Mouse (Mus musculus) spleen, adult 2 months (tissue): ENCODE results near the gene Aox1. TPM values are rescaled to one million over a fixed set of nuclear protein-coding genes. Genes with fewer than 3 reads are reported as not detected.

Experiments
- DNase-seq, 2 experiments: peaks; one replicate each; pipeline versions ENCODE4 v3.0.0 to v3.0.0-alpha.2; 2012 to 2021; ENCODE audit warnings: low spot score in 2 of 2, low read depth in 1 of 2
- H3K27ac ChIP-seq: fragments of 200-500 bp; 2 replicates; pipeline ENCODE4 v1.5.1; 2012; ENCODE audit warnings: low read length, inconsistent platforms; ENCODE audit not compliant: insufficient read depth
- H3K27me3 ChIP-seq: fragments of 200-500 bp; 2 replicates; pipeline ENCODE4 v1.6.1; 2012; ENCODE audit warnings: mild to moderate bottlenecking, moderate library complexity, low read length, inconsistent platforms; ENCODE audit not compliant: control insufficient read depth, insufficient read depth
- H3K36me3 ChIP-seq: fragments of 200-500 bp; 2 replicates; pipeline ENCODE4 v1.6.1; 2012; ENCODE audit warnings: mild to moderate bottlenecking, low read length, inconsistent platforms; ENCODE audit not compliant: control insufficient read depth, insufficient read depth
- H3K4me1 ChIP-seq: fragments of 200-500 bp; 2 replicates; pipeline ENCODE4 v1.6.1; 2011; ENCODE audit warnings: inconsistent platforms; ENCODE audit not compliant: control insufficient read depth, insufficient read depth, insufficient read length
- H3K4me3 ChIP-seq: fragments of 200-500 bp; 2 replicates; pipeline ENCODE4 v1.5.1; 2011; ENCODE audit warnings: mild to moderate bottlenecking, inconsistent platforms; ENCODE audit not compliant: insufficient read depth, insufficient read length; ENCODE audit errors: extremely low read depth
- CTCF ChIP-seq: fragments of 200-500 bp; IDR thresholded peaks from 2 replicates; pipeline ENCODE4 v1.5.1; 2011; ENCODE audit warnings: mild to moderate bottlenecking, inconsistent platforms; ENCODE audit not compliant: insufficient read depth, insufficient read length, insufficient replicate concordance; ENCODE audit errors: extremely low read depth
- POLR2A ChIP-seq: fragments of 200-500 bp; IDR thresholded peaks from 2 replicates; pipeline ENCODE4 v1.6.1; 2011; ENCODE audit warnings: low read depth, low read length, inconsistent platforms
- WGBS: fragments of 180-500 bp; shearing (Covaris S2); methylation state at CpG from one replicate; pipeline ENCODE4 v1.1.7; 2018; 5-methylcytosine and 5-hydroxymethylcytosine counted together
- polyA plus RNA-seq: library from polyadenylated mRNA; depleted of rRNA; stranded (reverse); fragments of >200 nt; gene quantifications from 2 replicates; pipeline ENCODE4 v1.2.3, GENCODE M21; 2012

Gene Aox1
- polyA plus RNA-seq, 1 experiment: 0.57 TPM

- no peak overlapping the region for H3K27ac ChIP-seq
- no peak for TF ChIP-seq POLR2A
- TF ChIP-seq CTCF: no peak
- H3K4me3 ChIP-seq: no peak overlapping the region
- DNase-seq: no peak
- no peaks in the 10 kb centered on the region for H3K27me3 ChIP-seq
- no peaks in the 10 kb centered on the region for H3K36me3 ChIP-seq
- WGBS: 79% methylated on average over 6 of the region's 6 CpGs
- H3K4me1 ChIP-seq: no peaks in the 10 kb centered on the region
Measured at GRCm38 (mm10) chr1:58114021-58114560, 84.4 kb downstream of the Aox1 start.

GRCm38 (mm10) chr1:58114666-58115375 is 85.1 kb downstream of the Aox1 start:
- Histone ChIP-seq H3K36me3 (no peaks in the 10 kb centered on the region), H3K4me3 (no peak overlapping the region), H3K27me3 (no peaks in the 10 kb centered on the region), H3K4me1 (no peaks in the 10 kb centered on the region), H3K27ac (no peak overlapping the region)
- TF ChIP-seq CTCF (no peak), POLR2A (no peak)
- whole genome bisulfite sequencing: 63% methylated on average over 12 of the region's 12 CpGs
- DNase-seq: no peak

GRCm38 (mm10) chr1:58118231-58118630 is 88.5 kb downstream of the Aox1 start:
- no peaks in the 10 kb centered on the region for H3K4me1 ChIP-seq
- no peaks in the 10 kb centered on the region for H3K36me3 ChIP-seq
- WGBS: 80% methylated on average over 3 of the region's 3 CpGs
- no peak overlapping the region for H3K4me3 ChIP-seq
- H3K27ac ChIP-seq: no peak overlapping the region
- TF ChIP-seq CTCF (no peak), POLR2A (no peak)
- no peaks in the 10 kb centered on the region for H3K27me3 ChIP-seq
- DNase-seq: no peak

DNA sequence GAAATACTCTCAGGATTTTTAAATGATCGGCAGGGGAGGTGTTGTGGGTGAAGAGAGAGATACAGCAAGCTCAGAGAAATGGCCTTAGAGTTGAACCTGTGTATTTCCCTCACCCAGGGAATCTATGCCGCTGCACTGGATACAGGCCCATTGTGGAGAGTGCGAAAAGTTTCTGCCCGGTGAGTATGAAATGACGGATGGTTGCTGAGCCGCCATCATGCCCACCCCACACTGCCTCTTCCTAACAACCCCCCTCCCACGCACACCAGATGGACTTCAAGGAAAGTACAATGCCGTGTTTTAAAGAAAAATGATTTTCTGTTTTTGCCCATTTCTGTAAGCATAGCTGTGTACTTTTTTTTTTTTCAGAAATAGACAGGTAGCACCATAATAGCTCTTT is 95.2 kb downstream of the Aox1 start:
- no peak for DNase-seq
- H3K36me3 ChIP-seq: no peaks in the 10 kb centered on the region
- WGBS: 87% methylated on average over 8 of the region's 8 CpGs
- TF ChIP-seq POLR2A (no peak), CTCF (no peak)
- H3K4me3 ChIP-seq: no peak overlapping the region
- H3K4me1 ChIP-seq: no peaks in the 10 kb centered on the region
- H3K27me3 ChIP-seq: no peaks in the 10 kb centered on the region
- H3K27ac ChIP-seq: no peak overlapping the region

- H3K4me3 ChIP-seq: no peak overlapping the region
- H3K27ac ChIP-seq: no peak overlapping the region
- no peaks in the 10 kb centered on the region for H3K27me3 ChIP-seq
- H3K36me3 ChIP-seq: no peaks in the 10 kb centered on the region
- no peak for TF ChIP-seq POLR2A
- no peak for TF ChIP-seq CTCF
- no peak for DNase-seq
- H3K4me1 ChIP-seq: no peaks in the 10 kb centered on the region
Measured at GRCm38 (mm10) chr1:58137891-58138290, 108.2 kb downstream of the Aox1 start.

GRCm38 (mm10) chr1:58138986-58139385 is 109.3 kb downstream of the Aox1 start:
- no peak overlapping the region for H3K4me3 ChIP-seq
- H3K27ac ChIP-seq: no peak overlapping the region
- no peaks in the 10 kb centered on the region for H3K27me3 ChIP-seq
- WGBS: 90% methylated on average over 9 of the region's 9 CpGs
- TF ChIP-seq CTCF (no peak), POLR2A (no peak)
- H3K4me1 ChIP-seq: no peaks in the 10 kb centered on the region
- H3K36me3 ChIP-seq: no peaks in the 10 kb centered on the region
- DNase-seq: no peak

- 87% methylated on average over 5 of the region's 5 CpGs for WGBS
- Histone ChIP-seq H3K27ac (no peak overlapping the region), H3K4me3 (no peak overlapping the region), H3K36me3 (no peaks in the 10 kb centered on the region), H3K27me3 (no peaks in the 10 kb centered on the region), H3K4me1 (no peaks in the 10 kb centered on the region)
- no peak for DNase-seq
- TF ChIP-seq CTCF (no peak), POLR2A (no peak)
Measured at GRCm38 (mm10) chr1:58140607-58141006, 110.9 kb downstream of the Aox1 start.
